Mouse (Mus musculus) midbrain, embryonic 14.5 days (tissue): ENCODE data around the gene Zdhhc5. TPM values are rescaled to one million over a fixed set of nuclear protein-coding genes. Genes with fewer than 3 reads are reported as not detected.
"Not testable (repeated sequence)": the region's sequence is repeated elsewhere in the genome, so short reads cannot be mapped to it uniquely, and the experiment has no call there.

ENCODE experiments used
- ATAC-seq: fragments of 200-750 bp; cut with Nextera tagmentation; 2 replicates; pipeline ENCODE4 v1.8.0; 2017; ENCODE audit warnings: moderate number of reproducible peaks, moderate library complexity; ENCODE audit not compliant: low FRiP score, low TSS enrichment
- DNase-seq: peaks from one replicate; pipeline ENCODE4 v3.0.0-alpha.2; 2015
- H3K27ac ChIP-seq: fragments of 300-500 bp; sonication (generic); replicated peaks from 2 replicates; pipeline ENCODE4 v1.5.1; 2014; ENCODE audit warnings: mild to moderate bottlenecking, low read depth, low read length, moderate library complexity
- H3K27me3 ChIP-seq: fragments of 300-500 bp; sonication (generic); 2 replicates; pipeline ENCODE4 v1.6.1; 2014; ENCODE audit warnings: low read length, control low read depth, mixed read lengths; ENCODE audit not compliant: control insufficient read depth, insufficient read depth
- H3K36me3 ChIP-seq: fragments of 300-500 bp; sonication (generic); 2 replicates; pipeline ENCODE4 v1.6.1; 2014; ENCODE audit warnings: low read length, control low read depth; ENCODE audit not compliant: control insufficient read depth, insufficient read depth
- H3K4me1 ChIP-seq: fragments of 300-500 bp; sonication (generic); 2 replicates; pipeline ENCODE4 v1.6.1; 2014; ENCODE audit warnings: mild to moderate bottlenecking, antibody characterized with exemption, low read length, control low read depth; ENCODE audit not compliant: control insufficient read depth, insufficient read depth
- H3K4me2 ChIP-seq: fragments of 300-500 bp; sonication (generic); 2 replicates; pipeline ENCODE4 v1.6.1; 2014; ENCODE audit warnings: mild to moderate bottlenecking, low read length, moderate library complexity
- H3K4me3 ChIP-seq: fragments of 300-500 bp; sonication (generic); replicated peaks from 2 replicates; pipeline ENCODE4 v1.5.1; 2014; ENCODE audit warnings: low read depth, low read length
- H3K9ac ChIP-seq: fragments of 300-500 bp; sonication (generic); replicated peaks from 2 replicates; pipeline ENCODE4 v1.6.1; 2014; ENCODE audit warnings: mild to moderate bottlenecking, low read length, moderate library complexity
- H3K9me3 ChIP-seq: fragments of 300-500 bp; sonication (generic); 2 replicates; pipeline ENCODE4 v1.6.1; 2016; ENCODE audit warnings: low read length, control low read depth, mixed read lengths; ENCODE audit not compliant: control insufficient read depth
- WGBS: fragments of 180-500 bp; shearing (Covaris S2); extraction: QIAGEN DNeasy Blood & Tissue Kit; methylation state at CpG from one replicate; pipeline ENCODE4 v1.1.7; 2014; 5-methylcytosine and 5-hydroxymethylcytosine counted together
- polyA plus RNA-seq: library from polyadenylated mRNA; unstranded; fragments of >200 nt; fragmentation: Nextera tagmentation; extraction: Ambion mirVana; gene quantifications from 2 replicates; pipeline ENCODE4 v1.2.1, GENCODE M21; 2014

Zdhhc5 gene
- polyA plus RNA-seq, 1 experiment from 2014 or later: 21.8 TPM

GRCm38 (mm10) chr2:84728191-84728590 is 13.2 kb upstream of the Zdhhc5 start:
- H3K4me3 ChIP-seq, H3K9me3 ChIP-seq: not testable (repeated sequence)

GRCm38 (mm10) chr2:84727172-84727858 is 12.3 kb upstream of the Zdhhc5 start, which contains the start of gene Clp1:
Clp1 (minus strand) TSS chr2:84727350.
- under 1% methylated on average over 39 of the region's 39 CpGs for WGBS
- Histone ChIP-seq H3K27me3 (no peaks in the 10 kb centered on the region), H3K36me3 (peaks cover 29% of the 10 kb centered on the region), H3K9ac (peak within 1 kb of the TSS; percentile 57), H3K27ac (peak within 1 kb of the TSS; percentile 78), H3K4me1 (peaks cover 20% of the 10 kb centered on the region), H3K4me2 (peak within 1 kb of the TSS; percentile 90), H3K9me3 (no peaks in the 10 kb centered on the region), H3K4me3 (peak within 1 kb of the TSS; percentile 65)
- ATAC-seq (peak; percentile 94), DNase-seq (peak; percentile 99)

More at GRCm38 (mm10) chr2:84728191-84728590, 13.2 kb upstream of the Zdhhc5 start:
- ATAC-seq, H3K9ac ChIP-seq, H3K27ac ChIP-seq, DNase-seq, H3K27me3 ChIP-seq: not testable (repeated sequence)
- WGBS: 81% methylated on average over 5 of the region's 5 CpGs
- Histone ChIP-seq H3K4me2 (peak overlapping the region; percentile 90; the same call in 1 of the 2 replicates), H3K36me3 (peaks cover 22% of the 10 kb centered on the region), H3K4me1 (peaks cover 22% of the 10 kb centered on the region)

GRCm38 (mm10) chr2:84726716-84727115 is 11.7 kb upstream of the Zdhhc5 start:
- Histone ChIP-seq H3K4me3 (peak overlapping the region; percentile 65), H3K27ac (no peak overlapping the region), H3K27me3 (no peaks in the 10 kb centered on the region), H3K4me1 (peaks cover 20% of the 10 kb centered on the region), H3K36me3 (peaks cover 32% of the 10 kb centered on the region), H3K9ac (peak overlapping the region; percentile 57), H3K4me2 (peak overlapping the region; percentile 90), H3K9me3 (no peaks in the 10 kb centered on the region)
- DNase-seq (no peak), ATAC-seq (0 out of 2 replicates have a peak, but pooled peaks have one; percentile 22)
- 6% methylated on average over 9 of the region's 9 CpGs for WGBS

GRCm38 (mm10) chr2:84725770-84726169 is 10.8 kb upstream of the Zdhhc5 start:
- WGBS: 93% methylated on average over 10 of the region's 10 CpGs
- DNase-seq (no peak), ATAC-seq (no peak)
- H3K4me1 ChIP-seq: peaks cover 20% of the 10 kb centered on the region
- no peaks in the 10 kb centered on the region for H3K9me3 ChIP-seq
- peaks cover 35% of the 10 kb centered on the region for H3K36me3 ChIP-seq
- peak overlapping the region; percentile 90; the same call in 1 of the 2 replicates for H3K4me2 ChIP-seq
- no peak overlapping the region for H3K9ac ChIP-seq
- H3K27ac ChIP-seq: no peak overlapping the region
- no peaks in the 10 kb centered on the region for H3K27me3 ChIP-seq
- H3K4me3 ChIP-seq: peak overlapping the region; percentile 65; the same call in 1 of the 2 replicates

GRCm38 (mm10) chr2:84723856-84724255 is 8.9 kb upstream of the Zdhhc5 start:
- Histone ChIP-seq H3K9ac (no peak overlapping the region), H3K4me2 (no peak overlapping the region), H3K36me3 (peaks cover 35% of the 10 kb centered on the region), H3K27ac (no peak overlapping the region), H3K4me3 (no peak overlapping the region), H3K27me3 (no peaks in the 10 kb centered on the region), H3K4me1 (peaks cover 20% of the 10 kb centered on the region), H3K9me3 (no peaks in the 10 kb centered on the region)
- ATAC-seq (no peak), DNase-seq (no peak)
- 94% methylated on average over 14 of the region's 14 CpGs for WGBS

GRCm38 (mm10) chr2:84721182-84721581 is 6.2 kb upstream of the Zdhhc5 start:
- Histone ChIP-seq H3K4me3 (no peak overlapping the region), H3K4me1 (peaks cover 14% of the 10 kb centered on the region), H3K4me2 (no peak overlapping the region), H3K9ac (no peak overlapping the region), H3K36me3 (peaks cover 35% of the 10 kb centered on the region), H3K9me3 (no peaks in the 10 kb centered on the region), H3K27me3 (no peaks in the 10 kb centered on the region), H3K27ac (no peak overlapping the region)
- no peak for DNase-seq
- WGBS: 79% methylated on average over 3 of the region's 3 CpGs
- no peak for ATAC-seq

GRCm38 (mm10) chr2:84720718-84721117 is 5.7 kb upstream of the Zdhhc5 start:
- Histone ChIP-seq H3K4me1 (0 out of 2 replicates have a peak, but pooled peaks cover 11% of the 10 kb centered on the region), H3K4me3 (no peak overlapping the region), H3K27ac (no peak overlapping the region), H3K27me3 (no peaks in the 10 kb centered on the region), H3K9ac (no peak overlapping the region), H3K36me3 (peaks cover 34% of the 10 kb centered on the region), H3K9me3 (no peaks in the 10 kb centered on the region), H3K4me2 (no peak overlapping the region)
- 98% methylated on average over 2 of the region's 2 CpGs for WGBS
- ATAC-seq (no peak), DNase-seq (no peak)

GRCm38 (mm10) chr2:84717357-84717756 is 2.4 kb upstream of the Zdhhc5 start:
- 96% methylated on average over 4 of the region's 4 CpGs for WGBS
- Histone ChIP-seq H3K9ac (no peak overlapping the region), H3K36me3 (peaks cover 7% of the 10 kb centered on the region), H3K4me2 (no peak overlapping the region), H3K4me3 (no peak overlapping the region), H3K27ac (no peak overlapping the region), H3K27me3 (no peaks in the 10 kb centered on the region), H3K4me1 (peaks cover 11% of the 10 kb centered on the region), H3K9me3 (no peaks in the 10 kb centered on the region)
- ATAC-seq (no peak), DNase-seq (no peak)
